Mouse (Mus musculus) ovary, postnatal 10 days (tissue): ENCODE measurements around the gene Polr2j.

Experiments
- DNase-seq: peaks from one replicate; pipeline ENCODE4 v3.0.0; 2022; ENCODE audit warnings: low spot score

Polr2j gene

GRCm38 (mm10) chr5:136167296-136167695 is 50.9 kb downstream of the Polr2j start:
- no peak for DNase-seq

GRCm38 (mm10) chr5:136168071-136168470 is 51.6 kb downstream of the Polr2j start:
- no peak for DNase-seq

- DNase-seq = no peak
Measured at GRCm38 (mm10) chr5:136169626-136170511, 53.4 kb downstream of the Polr2j start.

- DNase-seq = peak; percentile 54
Measured at GRCm38 (mm10) chr5:136170512-136171362, 54.3 kb downstream of the Polr2j start, which contains the start of gene Orai2. TSS of gene Orai2 (minus strand) at chr5:136170713.

GRCm38 (mm10) chr5:136171363-136172341 is 55.2 kb downstream of the Polr2j start:
- DNase-seq = no peak
